Mouse (Mus musculus) liver, adult 2 months (tissue): ENCODE results near the gene Ypel3. TPM values are rescaled to one million over a fixed set of nuclear protein-coding genes. Genes with fewer than 3 reads are reported as not detected.

ENCODE experiments used
- DNase-seq: peaks from one replicate; pipeline ENCODE4 v3.0.0-alpha.2; 2011; ENCODE audit warnings: low read depth, low spot score; ENCODE audit errors: extremely low read depth
- H3K27ac ChIP-seq: fragments of 200-500 bp; replicated peaks from 2 replicates; pipeline ENCODE4 v1.5.1; 2012; ENCODE audit warnings: low read depth, mild to moderate bottlenecking, control low read depth, inconsistent platforms, low read length; ENCODE audit not compliant: insufficient read depth
- H3K27me3 ChIP-seq: fragments of 200-500 bp; 2 replicates; pipeline ENCODE4 v1.6.1; 2012; ENCODE audit warnings: mild to moderate bottlenecking, moderate library complexity, low read length, inconsistent platforms; ENCODE audit not compliant: control insufficient read depth, insufficient read depth
- H3K36me3 ChIP-seq: fragments of 200-500 bp; 2 replicates; pipeline ENCODE4 v1.6.1; 2012; ENCODE audit warnings: low read length, inconsistent platforms; ENCODE audit not compliant: control insufficient read depth, insufficient read depth
- H3K4me1 ChIP-seq: fragments of 200-500 bp; 2 replicates; pipeline ENCODE4 v1.6.1; 2011; ENCODE audit warnings: low read length; ENCODE audit not compliant: control insufficient read depth, insufficient read depth
- H3K4me3 ChIP-seq: fragments of 200-500 bp; 2 replicates; pipeline ENCODE4 v1.5.1; 2011; ENCODE audit warnings: low read depth, mild to moderate bottlenecking, control low read depth, low read length, moderate library complexity; ENCODE audit not compliant: insufficient read depth
- H3K79me2 ChIP-seq: fragments of 200-500 bp; 2 replicates; pipeline ENCODE4 v1.6.1; 2012; ENCODE audit warnings: inconsistent platforms, mild to moderate bottlenecking, low read length, moderate library complexity; ENCODE audit not compliant: control insufficient read depth, insufficient read depth
- H3K9ac ChIP-seq: fragments of 200-500 bp; 2 replicates; pipeline ENCODE4 v1.6.1; 2012; ENCODE audit warnings: low read depth, mild to moderate bottlenecking, control low read depth, inconsistent platforms, low read length
- CTCF ChIP-seq: fragments of 200-500 bp; IDR thresholded peaks from 2 replicates; pipeline ENCODE4 v1.5.1; 2011; ENCODE audit warnings: low read depth, low read length, control low read depth
- POLR2A ChIP-seq: fragments of 200-500 bp; IDR thresholded peaks from 2 replicates; pipeline ENCODE4 v1.6.1; 2011; ENCODE audit warnings: low read length, control low read depth; ENCODE audit not compliant: insufficient read depth; ENCODE audit errors: extremely low read depth
- WGBS: fragments of 180-500 bp; shearing (Covaris S2); methylation state at CpG from one replicate; pipeline ENCODE4 v1.1.7; 2018; 5-methylcytosine and 5-hydroxymethylcytosine counted together
- polyA plus RNA-seq: library from polyadenylated mRNA; depleted of rRNA; stranded (reverse); fragments of >200 nt; gene quantifications from 2 replicates; pipeline ENCODE4 v1.2.3, GENCODE M21; 2012
- total RNA-seq: library from RNA; depleted of rRNA; stranded (reverse); fragments of >200 nt; gene quantifications from 2 replicates; pipeline ENCODE4 v1.2.3, GENCODE M21; 2014

The Ypel3 gene
- total and polyA plus RNA-seq, 2 experiments = 26.4 to 144 TPM

DNA sequence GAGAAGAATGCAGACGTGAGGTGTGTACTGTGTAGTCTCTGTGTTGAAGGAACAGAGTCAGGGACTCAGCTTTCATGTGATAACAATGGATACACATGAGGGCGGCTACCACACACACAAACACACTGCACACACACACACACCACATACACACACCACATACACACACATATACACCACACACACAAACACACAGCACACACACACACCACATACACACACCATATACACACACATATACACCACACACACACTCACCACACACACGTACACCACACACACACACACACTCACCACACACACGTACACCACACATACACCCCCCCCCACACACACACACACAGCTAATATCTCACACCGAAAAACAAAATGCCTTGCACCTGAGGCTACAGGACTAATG lies 35.3 kb upstream of the Ypel3 start:
- Histone ChIP-seq H3K4me3 (no peak overlapping the region), H3K27ac (no peak overlapping the region), H3K4me1 (peaks cover 4% of the 10 kb centered on the region), H3K79me2 (no peaks in the 10 kb centered on the region), H3K9ac (no peak overlapping the region), H3K36me3 (no peaks in the 10 kb centered on the region), H3K27me3 (no peaks in the 10 kb centered on the region)
- 92% methylated on average over 5 of the region's 5 CpGs for WGBS
- DNase-seq = no peak
- TF ChIP-seq CTCF = no peak
- TF ChIP-seq POLR2A = no peak

GRCm38 (mm10) chr7:126741964-126742482 lies 34.7 kb upstream of the Ypel3 start:
- no peak overlapping the region for H3K27ac ChIP-seq
- TF ChIP-seq CTCF = no peak
- no peak for TF ChIP-seq POLR2A
- H3K4me3 ChIP-seq = no peak overlapping the region
- no peaks in the 10 kb centered on the region for H3K27me3 ChIP-seq
- no peak overlapping the region for H3K9ac ChIP-seq
- no peaks in the 10 kb centered on the region for H3K36me3 ChIP-seq
- WGBS = 93% methylated on average over 13 of the region's 13 CpGs
- no peaks in the 10 kb centered on the region for H3K79me2 ChIP-seq
- no peak for DNase-seq
- peaks cover 4% of the 10 kb centered on the region for H3K4me1 ChIP-seq

GRCm38 (mm10) chr7:126746066-126746465 lies 30.7 kb upstream of the Ypel3 start:
- peak overlapping the region; percentile 54 for H3K27ac ChIP-seq
- no peaks in the 10 kb centered on the region for H3K79me2 ChIP-seq
- peaks cover 8% of the 10 kb centered on the region for H3K4me1 ChIP-seq
- H3K9ac ChIP-seq = peak overlapping the region; percentile 2; the same call in 1 of the 2 replicates
- 27% methylated on average over 12 of the region's 12 CpGs for WGBS
- no peaks in the 10 kb centered on the region for H3K36me3 ChIP-seq
- no peaks in the 10 kb centered on the region for H3K27me3 ChIP-seq
- TF ChIP-seq CTCF (no peak), POLR2A (no peak)
- DNase-seq = peak; percentile 65
- peak overlapping the region; percentile 19 for H3K4me3 ChIP-seq

GRCm38 (mm10) chr7:126746798-126747197 lies 30.0 kb upstream of the Ypel3 start:
- no peak for TF ChIP-seq CTCF
- TF ChIP-seq POLR2A = no peak
- peak overlapping the region; percentile 19; the same call in 1 of the 2 replicates for H3K4me3 ChIP-seq

GRCm38 (mm10) chr7:126748824-126749223 lies 27.9 kb upstream of the Ypel3 start:
- 70% methylated on average over 7 of the region's 7 CpGs for WGBS
- Histone ChIP-seq H3K4me1 (peaks cover 8% of the 10 kb centered on the region), H3K27ac (no peak overlapping the region), H3K9ac (no peak overlapping the region), H3K79me2 (no peaks in the 10 kb centered on the region), H3K36me3 (no peaks in the 10 kb centered on the region), H3K27me3 (no peaks in the 10 kb centered on the region), H3K4me3 (no peak overlapping the region)
- TF ChIP-seq POLR2A = no peak
- no peak for TF ChIP-seq CTCF
- no peak for DNase-seq

More at GRCm38 (mm10) chr7:126746798-126747197, 30.0 kb upstream of the Ypel3 start:
- Histone ChIP-seq H3K27ac (peak overlapping the region; percentile 54), H3K4me1 (peaks cover 8% of the 10 kb centered on the region), H3K79me2 (no peaks in the 10 kb centered on the region), H3K36me3 (no peaks in the 10 kb centered on the region), H3K27me3 (no peaks in the 10 kb centered on the region), H3K9ac (peak overlapping the region; percentile 46)
- WGBS = 3% methylated on average over 6 of the region's 6 CpGs
- peak; percentile 97 for DNase-seq

DNA sequence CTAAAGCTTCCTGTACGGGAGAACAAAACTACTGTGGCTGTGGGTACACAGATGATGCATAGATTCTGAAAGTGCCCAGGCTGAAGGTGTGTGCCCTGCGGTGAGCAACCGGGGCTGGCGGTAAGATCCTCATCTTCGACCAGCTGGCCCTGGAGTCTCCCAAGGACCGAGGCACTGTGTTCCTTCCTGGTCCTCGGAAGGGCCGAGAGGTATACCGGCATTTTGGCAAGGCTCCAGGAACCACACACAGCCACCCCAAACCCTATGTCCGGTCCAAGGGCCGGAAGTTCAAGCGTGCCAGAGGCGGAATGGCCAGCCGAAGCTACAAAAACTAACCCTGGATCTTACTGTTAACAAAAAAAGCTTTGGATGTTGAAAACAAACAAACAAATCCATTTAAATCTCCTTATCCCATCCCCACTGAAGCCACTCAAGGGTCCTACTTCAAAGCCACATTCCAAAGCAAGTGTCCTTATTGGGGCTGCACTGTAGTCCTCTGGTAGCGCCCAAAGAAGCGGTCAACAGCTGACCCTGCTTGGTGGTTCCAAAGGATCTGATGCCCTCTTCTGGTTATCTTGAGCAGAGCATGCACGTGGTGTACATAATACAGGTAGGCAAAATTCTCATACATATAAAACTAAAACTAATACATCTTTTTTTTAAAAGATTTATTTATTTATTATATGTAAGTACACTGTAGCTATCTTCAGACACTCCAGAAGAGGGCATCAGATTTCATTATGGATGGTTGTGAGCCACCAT lies 27.0 kb upstream of the Ypel3 start:
- H3K4me1 ChIP-seq = peaks cover 10% of the 10 kb centered on the region
- WGBS = 91% methylated on average over 17 of the region's 17 CpGs
- H3K9ac ChIP-seq = no peak overlapping the region
- H3K27ac ChIP-seq = no peak overlapping the region
- no peaks in the 10 kb centered on the region for H3K79me2 ChIP-seq
- no peaks in the 10 kb centered on the region for H3K27me3 ChIP-seq
- no peak overlapping the region for H3K4me3 ChIP-seq
- TF ChIP-seq CTCF (0 out of 2 replicates have a peak, but pooled peaks have one; percentile 7), POLR2A (no peak)
- no peaks in the 10 kb centered on the region for H3K36me3 ChIP-seq
- DNase-seq = no peak
